Mouse (Mus musculus) myocyte (in vitro differentiated cells): ENCODE results near the gene Amt.

ENCODE experiments used
- MAX ChIP-seq: IDR thresholded peaks from one replicate; pipeline ENCODE4 v1.6.1; 2011; ENCODE audit warnings: low read depth, mild to moderate bottlenecking, control low read depth
- POLR2A ChIP-seq: IDR thresholded peaks from one replicate; pipeline ENCODE4 v1.6.1; 2011; ENCODE audit warnings: low read depth, mild to moderate bottlenecking, control low read depth, moderate library complexity; ENCODE audit not compliant: insufficient read length
- USF1 ChIP-seq: IDR thresholded peaks from one replicate; pipeline ENCODE4 v1.6.1; 2011; ENCODE audit warnings: low read depth, mild to moderate bottlenecking, control low read depth, moderate library complexity

DNA sequence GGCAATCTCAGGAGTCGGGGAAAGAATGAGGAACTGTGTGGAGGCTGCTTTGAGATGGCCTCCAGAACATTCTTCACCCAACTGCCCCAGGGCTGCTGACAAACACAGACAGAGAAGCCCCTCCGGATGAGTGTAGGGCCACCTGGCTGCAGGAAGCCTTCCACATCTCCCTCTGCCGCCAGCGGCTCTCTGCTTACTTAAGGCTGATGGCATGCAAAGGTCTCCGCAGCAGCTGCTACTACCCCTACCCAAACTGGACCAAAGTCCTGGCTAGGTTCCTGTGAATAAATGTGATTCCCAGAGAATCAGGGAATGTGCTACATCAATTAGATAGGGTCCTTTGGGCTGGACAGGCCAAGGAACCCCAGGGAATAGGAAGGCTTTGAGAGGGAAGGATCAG lies 24.0 kb upstream of the Amt start:
- TF ChIP-seq USF1 (no peak), MAX (no peak), POLR2A (no peak)
